Mouse (Mus musculus) limb, embryonic 14.5 days (tissue): ENCODE data around the gene Tnni1. TPM values are rescaled to one million over a fixed set of nuclear protein-coding genes. Genes with fewer than 3 reads are reported as not detected.
A peak's percentile ranks its signal among the peaks of the same experiment; 100 is the strongest.

Source experiments
- ATAC-seq: fragments of 200-750 bp; cut with Nextera tagmentation; 2 replicates; pipeline ENCODE4 v1.8.0; 2017; ENCODE audit warnings: low read depth, moderate number of reproducible peaks, moderate TSS enrichment; ENCODE audit not compliant: low FRiP score
- DNase-seq: peaks from one replicate; pipeline ENCODE4 v3.0.0-alpha.2; 2015; ENCODE audit warnings: low spot score
- H3K27ac ChIP-seq: fragments of 300-500 bp; sonication (generic); replicated peaks from 2 replicates; pipeline ENCODE4 v1.5.1; 2014; ENCODE audit warnings: low read depth, mild to moderate bottlenecking, low read length, moderate library complexity, mixed read lengths
- H3K27me3 ChIP-seq: fragments of 300-500 bp; sonication (generic); 2 replicates; pipeline ENCODE4 v1.6.1; 2014; ENCODE audit warnings: low read length, mixed read lengths; ENCODE audit not compliant: control insufficient read depth, insufficient read depth
- H3K36me3 ChIP-seq: fragments of 300-500 bp; sonication (generic); 2 replicates; pipeline ENCODE4 v1.6.1; 2014; ENCODE audit warnings: mild to moderate bottlenecking, low read length, moderate library complexity, mixed read lengths; ENCODE audit not compliant: control insufficient read depth, insufficient read depth
- H3K4me1 ChIP-seq: fragments of 300-500 bp; sonication (generic); 2 replicates; pipeline ENCODE4 v1.6.1; 2014; ENCODE audit warnings: antibody characterized with exemption, low read length, mixed read lengths; ENCODE audit not compliant: control insufficient read depth, insufficient read depth
- H3K4me2 ChIP-seq: fragments of 300-500 bp; sonication (generic); replicated peaks from 2 replicates; pipeline ENCODE4 v1.6.1; 2014; ENCODE audit warnings: low read depth, mild to moderate bottlenecking, low read length, moderate library complexity; ENCODE audit not compliant: severe bottlenecking
- H3K4me3 ChIP-seq: fragments of 300-500 bp; sonication (generic); replicated peaks from 2 replicates; pipeline ENCODE4 v1.5.1; 2014; ENCODE audit warnings: low read length
- H3K9ac ChIP-seq: fragments of 300-500 bp; sonication (generic); 2 replicates; pipeline ENCODE4 v1.6.1; 2014; ENCODE audit warnings: mild to moderate bottlenecking, low read depth, low read length, moderate library complexity; ENCODE audit not compliant: severe bottlenecking
- H3K9me3 ChIP-seq: fragments of 300-500 bp; sonication (generic); 2 replicates; pipeline ENCODE4 v1.6.1; 2016; ENCODE audit warnings: low read length; ENCODE audit not compliant: control insufficient read depth
- POLR2A ChIP-seq: fragments of 200-500 bp; IDR thresholded peaks from 2 replicates; pipeline ENCODE4 v1.8.0; 2012; ENCODE audit warnings: inconsistent platforms, mild to moderate bottlenecking, moderate library complexity, borderline replicate concordance; ENCODE audit not compliant: insufficient read depth, insufficient read length; ENCODE audit errors: extremely low read depth
- WGBS: fragments of 180-500 bp; shearing (Covaris S2); extraction: QIAGEN DNeasy Blood & Tissue Kit; methylation state at CpG from one replicate; pipeline ENCODE4 v1.1.7; 2014; 5-methylcytosine and 5-hydroxymethylcytosine counted together
- polyA plus RNA-seq, 2 experiments: library from polyadenylated mRNA; depleted of rRNA in 1 of 2; stranded (reverse) in 1 of 2; unstranded in 1 of 2; fragments of >200 nt; fragmentation: Nextera tagmentation in 1 of 2; extraction: Ambion mirVana in 1 of 2; gene quantifications; 2 replicates each; pipeline versions ENCODE4 v1.2.1 to v1.2.3; 2012 to 2014

The Tnni1 gene
- polyA plus RNA-seq, 2 experiments = 357 to 419 TPM

DNA sequence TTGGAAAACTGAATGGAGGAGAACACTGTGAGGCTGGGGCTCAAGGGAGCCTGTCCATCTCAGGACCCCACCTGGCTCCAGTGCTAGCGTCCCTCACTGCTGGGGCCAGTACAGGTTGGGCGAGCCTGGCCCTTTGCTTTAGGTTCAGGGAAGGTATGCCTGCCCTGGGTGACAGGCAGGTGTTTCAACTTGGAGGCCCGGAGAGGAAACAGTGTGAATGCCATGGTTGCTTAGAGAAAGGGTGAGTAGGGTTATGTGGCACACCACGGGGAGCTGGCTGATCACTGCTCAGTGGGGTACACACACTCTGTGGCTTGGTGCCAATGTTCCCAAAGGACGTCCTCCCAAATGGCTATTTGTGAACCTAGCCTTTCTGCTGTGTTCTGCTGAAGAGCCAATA lies 35.3 kb downstream of the Tnni1 start:
- Histone ChIP-seq H3K27me3 (peaks cover 30% of the 10 kb centered on the region), H3K27ac (no peak overlapping the region), H3K4me3 (no peak overlapping the region), H3K4me1 (0 out of 2 replicates have a peak, but pooled peaks cover 3% of the 10 kb centered on the region), H3K9me3 (no peaks in the 10 kb centered on the region), H3K9ac (no peak overlapping the region), H3K36me3 (no peaks in the 10 kb centered on the region), H3K4me2 (no peak overlapping the region)
- TF ChIP-seq POLR2A = no peak
- no peak for ATAC-seq
- 80% methylated on average over 5 of the region's 5 CpGs for WGBS
- no peak for DNase-seq

DNA sequence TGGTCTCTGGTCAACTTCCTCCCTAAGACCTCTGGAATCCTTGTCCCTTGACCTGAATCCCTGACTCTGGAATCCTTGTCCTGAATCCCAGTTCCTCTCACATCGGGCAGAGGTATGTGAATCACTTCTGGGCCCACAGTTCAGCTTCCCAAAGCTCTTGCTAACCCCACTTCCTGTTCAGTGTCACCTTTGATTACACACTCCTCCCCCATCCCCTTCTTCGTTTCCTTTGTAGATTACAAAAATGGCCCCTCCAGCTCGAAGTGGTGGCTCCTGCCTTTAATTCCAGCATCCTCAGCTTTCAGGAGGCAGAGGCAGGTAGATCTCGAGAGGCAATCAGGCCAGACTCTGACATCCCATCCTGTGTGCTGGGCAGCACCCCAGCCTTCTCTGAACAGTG lies 38.4 kb downstream of the Tnni1 start:
- 62% methylated on average over 4 of the region's 4 CpGs for WGBS
- DNase-seq = no peak
- Histone ChIP-seq H3K36me3 (no peaks in the 10 kb centered on the region), H3K4me2 (no peak overlapping the region), H3K27ac (no peak overlapping the region), H3K27me3 (peaks cover 37% of the 10 kb centered on the region), H3K4me1 (0 out of 2 replicates have a peak, but pooled peaks cover 3% of the 10 kb centered on the region), H3K4me3 (no peak overlapping the region), H3K9me3 (no peaks in the 10 kb centered on the region), H3K9ac (no peak overlapping the region)
- ATAC-seq = no peak
- no peak for TF ChIP-seq POLR2A

DNA sequence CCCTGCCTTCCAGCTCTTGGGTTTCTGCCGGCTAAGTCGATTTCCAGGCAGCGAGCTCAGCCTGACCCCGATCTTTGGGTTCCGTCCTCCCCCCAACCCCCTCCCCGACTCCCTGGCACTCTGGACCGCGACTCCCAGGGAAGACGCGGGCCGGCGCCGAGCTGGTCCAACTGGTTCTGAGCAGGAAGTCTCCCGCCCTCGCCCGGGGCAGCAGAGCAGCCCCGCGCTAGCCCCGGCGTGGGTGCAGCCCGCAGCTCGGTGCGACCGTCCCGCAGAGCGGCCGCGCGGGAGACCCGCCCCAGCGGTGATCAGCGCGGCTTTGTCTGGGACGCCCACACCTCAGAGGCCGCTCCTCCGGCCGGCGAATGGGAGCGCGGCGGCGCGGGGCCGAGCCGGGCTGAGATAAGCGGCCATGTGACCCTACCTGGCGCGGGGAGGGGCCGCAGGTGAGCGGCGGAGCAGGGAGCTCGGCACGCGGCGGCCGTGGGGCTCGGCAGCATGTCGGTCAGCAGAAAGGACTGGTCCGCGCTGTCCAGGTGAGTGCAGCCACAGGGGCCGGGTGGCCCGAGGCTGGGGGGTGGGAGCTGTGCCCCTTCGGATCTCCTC lies 39.4 kb downstream of the Tnni1 start, which contains the start of gene Lad1:
Gene Lad1, plus strand, starts transcription at position 118 of the 606 bp plus-strand sequence.
- Histone ChIP-seq H3K4me1 (0 out of 2 replicates have a peak, but pooled peaks cover 3% of the 10 kb centered on the region), H3K4me3 (peak within 1 kb of the TSS; percentile 56), H3K9ac (peak within 1 kb of the TSS; percentile 64), H3K4me2 (peak within 1 kb of the TSS; percentile 99), H3K36me3 (no peaks in the 10 kb centered on the region), H3K27ac (no peak within 1 kb of the TSS), H3K9me3 (no peaks in the 10 kb centered on the region), H3K27me3 (peaks cover 37% of the 10 kb centered on the region)
- no peak for DNase-seq
- WGBS = under 1% methylated on average over 34 of the region's 63 CpGs
- TF ChIP-seq POLR2A = no peak
- ATAC-seq = peak; percentile 38; the same call in 1 of the 2 replicates

DNA sequence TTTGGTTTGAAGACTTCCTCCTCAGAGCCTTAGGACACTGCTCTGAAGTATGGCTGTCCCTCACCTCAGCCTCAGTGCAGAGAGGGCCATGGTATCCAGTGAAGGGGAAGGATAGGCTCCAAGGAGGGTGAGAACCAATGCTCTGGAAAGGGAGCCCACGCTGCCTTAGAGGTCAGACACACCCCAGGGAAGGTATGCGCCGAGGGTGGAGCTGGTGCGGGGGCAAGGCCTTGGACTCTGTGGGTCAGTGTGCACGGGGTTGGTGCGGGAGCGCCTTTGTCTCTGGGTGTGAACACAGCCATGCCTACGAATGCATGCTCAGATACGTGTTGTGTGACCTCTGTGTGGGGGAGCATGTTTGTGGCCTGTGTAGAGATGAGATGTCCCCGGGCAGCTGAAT lies 40.8 kb downstream of the Tnni1 start:
- Histone ChIP-seq H3K4me1 (0 out of 2 replicates have a peak, but pooled peaks cover 3% of the 10 kb centered on the region), H3K36me3 (no peaks in the 10 kb centered on the region), H3K27ac (no peak overlapping the region), H3K4me3 (no peak overlapping the region), H3K9me3 (no peaks in the 10 kb centered on the region), H3K9ac (no peak overlapping the region), H3K4me2 (no peak overlapping the region), H3K27me3 (peaks cover 37% of the 10 kb centered on the region)
- TF ChIP-seq POLR2A = no peak
- no peak for ATAC-seq
- WGBS = 88% methylated on average over 10 of the region's 10 CpGs
- no peak for DNase-seq

DNA sequence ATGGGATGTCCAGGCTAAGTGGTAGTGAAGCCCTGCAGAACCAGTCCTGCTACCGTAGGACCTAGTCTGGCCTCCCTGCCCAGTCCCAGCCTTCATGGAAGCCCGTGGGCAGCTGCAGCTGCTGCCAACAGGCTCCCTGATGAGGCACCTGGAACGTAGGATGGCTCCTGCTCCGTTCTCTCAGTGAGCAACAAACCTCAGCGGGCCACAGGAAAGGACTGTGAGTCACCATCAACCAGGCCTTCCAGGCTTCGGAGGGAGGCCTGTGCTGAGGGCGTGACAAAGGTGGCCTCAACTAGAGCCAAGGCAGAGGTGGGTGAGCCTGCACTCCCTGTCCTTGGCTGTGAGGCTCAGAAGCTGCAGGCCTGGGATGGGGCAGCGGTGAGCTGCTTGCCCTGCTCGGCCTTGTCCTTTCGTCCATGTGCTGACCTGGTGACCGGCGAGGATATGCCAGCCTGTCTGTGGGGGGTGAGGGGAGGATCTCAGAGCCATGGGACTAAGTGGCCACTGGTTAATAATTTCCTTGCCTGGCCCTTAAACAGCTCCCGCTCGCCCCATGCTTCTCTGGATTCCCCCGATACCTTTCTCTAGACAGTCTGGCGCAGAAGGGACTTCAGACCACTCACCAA lies 41.6 kb downstream of the Tnni1 start:
- Histone ChIP-seq H3K27ac (no peak overlapping the region), H3K4me1 (0 out of 2 replicates have a peak, but pooled peaks cover 3% of the 10 kb centered on the region), H3K9ac (no peak overlapping the region), H3K4me2 (no peak overlapping the region), H3K9me3 (no peaks in the 10 kb centered on the region), H3K4me3 (no peak overlapping the region), H3K27me3 (peaks cover 37% of the 10 kb centered on the region), H3K36me3 (no peaks in the 10 kb centered on the region)
- no peak for ATAC-seq
- no peak for TF ChIP-seq POLR2A
- 84% methylated on average over 16 of the region's 16 CpGs for WGBS
- no peak for DNase-seq
